Mouse (Mus musculus): ENCODE results near the gene Nsun7. TPM values are rescaled to one million over a fixed set of nuclear protein-coding genes. Genes with fewer than 3 reads are reported as not detected.

Gene Nsun7
- polyA plus RNA-seq, 1 experiment: 1.8 TPM

GRCm38 (mm10) chr5:66302085-66302815 is 42.6 kb downstream of the Nsun7 start:
- Histone ChIP-seq H3K4me1 (ENCODE audit: control insufficient read depth, insufficient read depth, low read length) (no peaks in the 10 kb centered on the region), H3K4me3 (ENCODE audit: insufficient read depth, low read length) (no peak overlapping the region), H3K27ac (ENCODE audit: insufficient read depth, low read length) (no peak overlapping the region)
- TF ChIP-seq POLR2A (IDR thresholded peaks at IDR 0.05; ENCODE audit: low read depth, low read length): no peak
- no peak for TF ChIP-seq CTCF (IDR thresholded peaks at IDR 0.05; ENCODE audit: borderline replicate concordance, insufficient read depth, low read length)

- Histone ChIP-seq H3K4me3 (ENCODE audit: insufficient read depth, low read length) (no peak overlapping the region), H3K4me1 (ENCODE audit: control insufficient read depth, insufficient read depth, low read length) (no peaks in the 10 kb centered on the region), H3K27ac (ENCODE audit: insufficient read depth, low read length) (no peak overlapping the region)
- TF ChIP-seq POLR2A (IDR thresholded peaks at IDR 0.05; ENCODE audit: low read depth, low read length): no peak
- TF ChIP-seq CTCF (IDR thresholded peaks at IDR 0.05; ENCODE audit: borderline replicate concordance, insufficient read depth, low read length): no peak
Observed at GRCm38 (mm10) chr5:66302873-66303272, 43.2 kb downstream of the Nsun7 start.

- Histone ChIP-seq H3K4me1 (ENCODE audit: control insufficient read depth, insufficient read depth, low read length) (no peaks in the 10 kb centered on the region), H3K4me3 (ENCODE audit: insufficient read depth, low read length) (no peak overlapping the region), H3K27ac (ENCODE audit: insufficient read depth, low read length) (no peak overlapping the region)
- TF ChIP-seq CTCF (IDR thresholded peaks at IDR 0.05; ENCODE audit: borderline replicate concordance, insufficient read depth, low read length): no peak
- TF ChIP-seq POLR2A (IDR thresholded peaks at IDR 0.05; ENCODE audit: low read depth, low read length): no peak
Observed at GRCm38 (mm10) chr5:66304300-66305067, 44.8 kb downstream of the Nsun7 start.

DNA sequence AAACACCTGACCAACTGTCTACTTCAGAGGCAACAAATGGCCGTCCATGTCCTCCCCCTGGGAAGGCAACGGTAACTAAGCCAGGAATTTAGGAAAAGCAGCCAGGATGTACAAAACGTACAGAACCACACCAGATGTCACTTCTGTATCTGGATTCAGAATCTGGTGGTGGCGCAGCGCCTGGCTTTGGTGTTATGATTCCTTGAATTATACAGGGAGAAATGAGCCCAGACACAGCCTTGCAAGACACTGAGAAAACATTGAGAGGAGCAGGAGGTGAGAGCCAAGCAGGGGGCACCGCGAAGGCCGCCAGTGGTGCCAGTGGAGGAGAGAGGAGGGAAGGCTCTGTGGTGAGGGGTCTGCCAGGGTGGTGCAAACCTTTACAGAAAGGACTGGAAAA is 45.8 kb downstream of the Nsun7 start:
- Histone ChIP-seq H3K4me3 (ENCODE audit: insufficient read depth, low read length) (no peak overlapping the region), H3K4me1 (ENCODE audit: control insufficient read depth, insufficient read depth, low read length) (no peaks in the 10 kb centered on the region), H3K27ac (ENCODE audit: insufficient read depth, low read length) (no peak overlapping the region)
- TF ChIP-seq POLR2A (IDR thresholded peaks at IDR 0.05; ENCODE audit: low read depth, low read length) (no peak), CTCF (IDR thresholded peaks at IDR 0.05; ENCODE audit: borderline replicate concordance, insufficient read depth, low read length) (no peak)

DNA sequence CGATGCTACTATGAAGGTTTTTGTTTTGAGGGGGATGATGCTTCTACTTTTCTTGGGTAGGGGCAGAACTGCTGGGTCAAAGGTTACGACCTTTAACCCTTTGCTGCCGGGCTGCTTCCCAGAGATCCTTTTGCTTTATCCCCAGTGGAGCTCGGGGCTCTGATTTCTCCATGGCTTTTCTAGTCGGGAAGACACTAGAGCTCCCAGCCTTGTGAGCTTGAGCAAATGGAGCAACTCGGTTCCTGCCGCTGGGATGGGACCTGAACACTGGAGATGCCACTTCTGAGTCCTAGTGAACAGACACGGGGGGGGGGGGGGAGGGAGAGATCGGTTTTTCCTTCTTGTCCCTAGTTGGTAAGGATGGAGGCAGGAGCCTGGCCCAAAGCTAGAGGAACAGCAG is 50.6 kb downstream of the Nsun7 start:
- Histone ChIP-seq H3K27ac (ENCODE audit: insufficient read depth, low read length) (no peak overlapping the region), H3K4me1 (ENCODE audit: control insufficient read depth, insufficient read depth, low read length) (no peaks in the 10 kb centered on the region), H3K4me3 (ENCODE audit: insufficient read depth, low read length) (no peak overlapping the region)
- no peak for TF ChIP-seq CTCF (IDR thresholded peaks at IDR 0.05; ENCODE audit: borderline replicate concordance, insufficient read depth, low read length)
- no peak for TF ChIP-seq POLR2A (IDR thresholded peaks at IDR 0.05; ENCODE audit: low read depth, low read length)

DNA sequence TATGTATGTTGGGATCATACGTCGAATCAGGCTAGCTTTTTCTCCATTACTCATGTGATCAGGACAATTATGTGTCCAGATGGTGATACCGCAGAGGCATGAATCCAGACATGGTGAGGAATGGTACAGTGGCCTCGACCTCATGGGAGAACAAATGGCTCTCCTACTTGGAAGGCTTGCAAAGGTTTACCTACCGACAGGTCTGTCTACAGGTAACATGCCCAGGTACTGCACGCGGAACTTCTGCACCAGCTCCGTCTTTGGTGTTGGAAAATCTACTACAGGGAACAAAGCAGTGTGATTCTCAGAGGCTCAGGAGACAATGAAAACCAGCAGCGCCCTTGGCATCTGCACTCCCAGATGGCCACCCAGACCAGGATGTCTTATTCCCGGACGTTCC is 51.1 kb downstream of the Nsun7 start:
- Histone ChIP-seq H3K4me3 (ENCODE audit: insufficient read depth, low read length) (no peak overlapping the region), H3K27ac (ENCODE audit: insufficient read depth, low read length) (no peak overlapping the region), H3K4me1 (ENCODE audit: control insufficient read depth, insufficient read depth, low read length) (no peaks in the 10 kb centered on the region)
- TF ChIP-seq CTCF (IDR thresholded peaks at IDR 0.05; ENCODE audit: borderline replicate concordance, insufficient read depth, low read length): no peak
- no peak for TF ChIP-seq POLR2A (IDR thresholded peaks at IDR 0.05; ENCODE audit: low read depth, low read length)

- H3K4me3 ChIP-seq (ENCODE audit: insufficient read depth, low read length): no peak overlapping the region
- TF ChIP-seq POLR2A (IDR thresholded peaks at IDR 0.05; ENCODE audit: low read depth, low read length) (no peak), CTCF (IDR thresholded peaks at IDR 0.05; ENCODE audit: borderline replicate concordance, insufficient read depth, low read length) (no peak)
- no peaks in the 10 kb centered on the region for H3K4me1 ChIP-seq (ENCODE audit: control insufficient read depth, insufficient read depth, low read length)
- no peak overlapping the region for H3K27ac ChIP-seq (ENCODE audit: insufficient read depth, low read length)
Observed at GRCm38 (mm10) chr5:66315791-66316190, 56.1 kb downstream of the Nsun7 start.

- Histone ChIP-seq H3K27ac (ENCODE audit: insufficient read depth, low read length) (no peak overlapping the region), H3K4me3 (ENCODE audit: insufficient read depth, low read length) (no peak overlapping the region), H3K4me1 (ENCODE audit: control insufficient read depth, insufficient read depth, low read length) (no peaks in the 10 kb centered on the region)
- 0 out of 2 replicates have a peak, but pooled peaks have one; percentile 22 for TF ChIP-seq CTCF (IDR thresholded peaks at IDR 0.05; ENCODE audit: borderline replicate concordance, insufficient read depth, low read length)
- TF ChIP-seq POLR2A (IDR thresholded peaks at IDR 0.05; ENCODE audit: low read depth, low read length): no peak
Observed at GRCm38 (mm10) chr5:66319341-66319740, 59.6 kb downstream of the Nsun7 start.

DNA sequence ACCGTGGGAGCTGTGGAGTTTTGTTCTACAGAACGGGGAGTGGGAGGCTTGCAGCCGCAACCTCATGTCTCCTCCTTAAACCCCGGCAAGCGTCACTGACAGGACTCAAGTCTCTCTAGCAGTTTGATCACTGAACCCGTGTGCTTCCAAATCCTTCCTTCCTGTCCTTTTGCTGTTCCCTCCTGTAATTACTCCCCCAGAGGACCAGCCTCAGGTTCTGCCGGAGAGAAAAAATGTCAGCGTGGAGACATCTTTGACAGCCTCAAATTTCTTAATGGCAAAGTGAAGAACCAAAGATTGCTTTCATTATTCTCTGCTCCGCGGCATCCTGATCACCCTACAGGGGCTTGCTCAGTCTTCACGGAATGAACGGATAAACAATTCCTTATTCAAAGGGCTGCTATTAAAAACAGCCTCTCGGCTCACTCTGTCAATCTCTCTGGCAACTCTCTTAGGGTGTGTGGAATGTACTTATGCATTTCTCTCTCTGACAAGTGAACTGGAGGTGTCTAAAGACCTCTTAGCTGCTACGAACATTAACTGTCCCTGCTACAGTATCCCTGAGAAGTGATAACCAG is 60.2 kb downstream of the Nsun7 start:
- no peaks in the 10 kb centered on the region for H3K4me1 ChIP-seq (ENCODE audit: control insufficient read depth, insufficient read depth, low read length)
- no peak for TF ChIP-seq CTCF (IDR thresholded peaks at IDR 0.05; ENCODE audit: borderline replicate concordance, insufficient read depth, low read length)
- no peak for TF ChIP-seq POLR2A (IDR thresholded peaks at IDR 0.05; ENCODE audit: low read depth, low read length)
- no peak overlapping the region for H3K27ac ChIP-seq (ENCODE audit: insufficient read depth, low read length)
- no peak overlapping the region for H3K4me3 ChIP-seq (ENCODE audit: insufficient read depth, low read length)

GRCm38 (mm10) chr5:66323131-66323530 is 63.4 kb downstream of the Nsun7 start:
- H3K4me3 ChIP-seq (ENCODE audit: insufficient read depth, low read length): no peak overlapping the region
- no peaks in the 10 kb centered on the region for H3K4me1 ChIP-seq (ENCODE audit: control insufficient read depth, insufficient read depth, low read length)
- no peak for TF ChIP-seq CTCF (IDR thresholded peaks at IDR 0.05; ENCODE audit: borderline replicate concordance, insufficient read depth, low read length)
- TF ChIP-seq POLR2A (IDR thresholded peaks at IDR 0.05; ENCODE audit: low read depth, low read length): no peak
- no peak overlapping the region for H3K27ac ChIP-seq (ENCODE audit: insufficient read depth, low read length)
